Mouse (Mus musculus): ENCODE measurements around the gene Gtf2h3.
"Not testable (repeated sequence)": the region's sequence is repeated elsewhere in the genome, so short reads cannot be mapped to it uniquely, and the experiment has no call there.

Gtf2h3 gene

DNA sequence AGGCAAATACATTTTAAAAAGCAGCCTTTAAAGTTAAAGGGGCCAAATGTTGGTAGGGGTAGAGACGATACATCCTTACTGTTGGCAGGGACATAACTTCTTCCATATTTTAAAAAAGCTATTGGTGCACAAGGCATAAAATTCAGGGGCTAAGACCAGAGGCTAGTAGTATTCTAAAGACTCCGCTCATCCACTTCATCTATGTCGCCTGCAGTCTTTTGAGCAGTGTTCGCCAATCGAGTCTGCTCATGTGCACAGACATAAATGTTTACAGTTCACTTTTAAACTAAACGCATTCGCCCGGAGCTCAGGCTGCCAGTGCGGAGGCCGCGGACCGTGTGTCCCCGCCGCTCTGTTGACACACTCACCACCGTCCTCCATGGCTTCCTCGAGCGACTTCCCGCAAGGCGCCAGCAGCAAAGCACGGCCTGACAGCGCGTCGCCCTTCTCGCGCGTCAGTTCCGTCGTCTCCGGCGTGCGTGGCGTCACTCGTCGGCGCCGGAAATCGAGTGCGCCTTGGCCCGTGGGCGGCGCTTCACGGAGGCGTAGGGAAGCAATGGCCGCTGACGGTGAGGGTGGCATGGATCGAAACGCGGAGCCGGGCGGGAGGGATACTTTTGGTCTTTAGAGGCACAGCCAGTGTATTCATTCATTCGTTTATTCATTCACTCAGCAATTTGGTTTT, at the start of gene Gtf2h3, which contains the start of gene Eif2b1:
Gene Gtf2h3, plus strand, starts transcription at position 508 of the 685 bp plus-strand sequence.
Gene Eif2b1, minus strand, starts transcription at position 499 of the 685 bp plus-strand sequence.
- DNase-seq (ENCODE audit: low read depth, low spot score): peak; percentile 92

DNA sequence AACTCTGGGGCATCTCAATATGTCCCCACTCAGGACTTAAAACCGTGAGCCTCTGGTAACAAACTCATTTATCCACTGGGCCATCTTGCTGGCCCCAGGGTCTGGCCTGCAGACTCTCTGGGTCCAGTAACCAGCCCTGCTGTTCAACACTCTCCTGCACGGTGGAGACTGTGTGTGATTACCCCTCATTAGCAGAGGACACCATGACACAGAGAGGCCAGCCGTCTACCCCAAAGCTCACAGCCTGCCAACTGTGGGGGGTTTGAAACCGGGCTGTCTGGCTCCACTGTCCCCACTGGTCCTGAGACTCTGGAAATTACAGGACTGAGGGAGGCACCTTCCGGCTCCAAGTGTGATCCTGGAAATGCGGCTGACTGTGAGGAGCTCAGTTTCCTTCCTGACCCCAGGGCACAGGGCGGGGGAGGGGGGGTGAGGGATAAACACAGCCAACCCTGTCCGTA, 49.7 kb upstream of the Gtf2h3 start:
- no peak for DNase-seq (ENCODE audit: low read depth, low spot score)

DNA sequence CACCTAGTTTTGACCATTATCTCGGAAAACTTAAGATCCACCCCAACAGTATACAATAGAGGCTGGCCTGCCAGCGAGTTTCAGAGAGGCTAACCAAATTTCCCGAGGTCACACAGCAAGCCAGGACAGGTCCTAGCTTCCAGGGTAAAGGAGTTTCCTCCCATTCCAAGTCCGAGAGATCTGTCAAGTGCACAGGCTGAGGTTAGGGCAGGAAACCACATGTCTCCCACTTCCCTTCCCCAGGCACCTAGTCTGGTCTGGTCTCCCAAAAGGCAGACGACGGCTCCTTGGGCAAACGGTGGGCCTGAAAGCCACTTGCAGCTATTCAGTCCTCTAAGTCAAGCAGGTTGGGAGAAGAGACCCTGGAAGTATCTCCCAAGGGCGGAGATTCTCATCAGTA, 49.2 kb upstream of the Gtf2h3 start:
- no peak for DNase-seq (ENCODE audit: low read depth, low spot score)

DNA sequence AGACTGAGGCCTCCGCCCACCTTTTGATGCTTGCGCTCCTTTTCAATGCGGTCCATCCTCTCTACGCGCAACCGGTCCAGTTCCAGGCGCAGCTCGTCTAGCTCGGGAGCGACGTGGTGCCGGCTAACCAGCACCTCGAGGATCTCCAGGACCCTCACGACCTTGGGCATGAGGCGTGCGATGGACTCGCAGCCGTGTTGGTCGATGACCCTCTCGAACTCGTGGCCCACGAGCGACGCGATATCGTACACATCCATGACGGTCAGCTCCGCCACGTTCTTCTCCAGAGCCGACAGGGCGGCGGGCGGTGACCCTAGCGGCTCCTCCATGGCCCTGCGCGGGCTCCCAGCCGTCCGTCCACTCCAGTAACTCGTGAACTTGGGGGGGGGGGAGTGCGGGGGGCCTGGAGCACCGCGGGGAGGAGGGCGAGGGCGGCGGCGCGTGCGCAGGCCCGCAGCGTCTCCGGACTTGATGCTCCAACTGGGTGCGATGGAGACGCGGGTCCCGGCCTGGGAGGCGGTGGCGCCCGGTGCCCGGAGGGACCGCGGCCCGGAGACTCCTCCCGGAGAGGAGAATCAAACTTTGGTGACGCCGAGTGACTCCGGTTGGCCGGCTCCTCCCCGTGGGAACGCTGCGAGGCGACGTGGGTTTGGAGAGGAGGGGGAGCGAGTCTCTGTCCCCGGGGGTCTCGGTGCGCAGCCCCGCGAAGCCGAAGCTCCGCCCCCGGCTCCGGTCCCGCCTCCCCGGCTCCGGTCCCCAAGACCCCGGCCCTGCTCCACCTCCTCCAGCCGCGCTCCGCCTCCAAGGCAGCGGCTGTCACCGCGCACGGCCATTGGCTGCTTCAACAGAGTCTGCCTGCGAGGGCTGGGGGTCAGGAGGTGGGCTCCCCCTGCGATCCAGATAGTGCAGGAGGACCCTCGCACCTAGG, 48.0 kb upstream of the Gtf2h3 start, which contains the start of gene Rilpl1:
Gene Rilpl1, minus strand, starts transcription at position 737 of the 928 bp plus-strand sequence.
- peak; percentile 85 for DNase-seq (ENCODE audit: low read depth, low spot score)

DNA sequence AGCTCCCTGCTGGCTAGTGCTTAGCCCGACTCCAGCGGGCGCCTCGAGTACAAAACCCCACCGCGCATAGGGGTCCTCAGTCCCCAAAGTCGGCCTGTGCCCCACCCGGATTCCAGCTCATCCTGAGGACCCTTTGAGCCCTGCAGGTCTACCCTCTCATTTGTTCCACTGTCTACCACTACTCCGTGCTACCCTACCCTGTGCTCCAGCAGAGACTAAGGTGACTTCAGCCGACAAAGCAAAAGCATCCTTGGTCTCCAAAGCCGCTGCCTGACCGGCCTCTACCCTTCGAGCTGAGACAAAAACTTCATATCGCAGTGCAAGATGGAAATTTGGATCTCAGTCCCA, 47.4 kb upstream of the Gtf2h3 start:
- no peak for DNase-seq (ENCODE audit: low read depth, low spot score)

DNA sequence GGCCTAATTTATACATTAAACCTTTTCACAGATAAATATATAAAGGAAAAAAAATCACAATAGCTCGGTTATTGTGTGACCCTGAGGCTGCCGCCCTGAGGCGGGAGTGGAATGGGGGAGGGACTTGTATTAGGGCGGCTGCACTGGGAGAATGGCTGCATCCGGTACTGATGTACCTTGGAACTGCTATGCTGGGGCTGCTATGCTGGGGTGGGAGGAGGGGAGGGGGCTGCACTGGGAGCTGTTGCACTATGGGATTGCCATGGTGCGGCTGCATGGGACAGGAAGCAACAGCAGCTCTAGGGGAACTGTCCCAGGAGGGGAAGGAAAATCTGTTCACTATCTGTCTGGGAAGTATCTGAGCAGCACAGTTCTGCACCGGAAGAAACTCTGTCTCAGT, 46.5 kb upstream of the Gtf2h3 start:
- DNase-seq (ENCODE audit: low read depth, low spot score): no peak

DNA sequence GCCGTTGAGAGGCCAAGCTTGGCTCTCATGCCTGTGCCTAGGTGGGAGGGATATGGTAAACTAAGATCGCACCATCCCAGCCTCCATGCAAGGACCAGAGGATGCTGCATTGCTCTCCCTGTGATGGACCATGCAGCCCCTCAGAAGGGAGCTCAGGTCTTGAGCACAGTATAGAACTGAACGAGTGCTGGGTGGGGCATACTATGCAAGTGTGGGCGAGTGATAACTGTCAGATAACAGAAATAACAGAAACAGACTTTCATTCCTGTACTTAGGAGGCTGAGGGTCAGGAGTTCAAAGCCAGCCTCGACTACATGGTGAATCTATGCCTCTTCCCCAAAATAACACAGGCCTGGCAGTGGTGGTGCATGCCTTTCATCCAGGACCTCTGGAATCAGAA, 43.9 kb upstream of the Gtf2h3 start:
- no peak for DNase-seq (ENCODE audit: low read depth, low spot score)

DNA sequence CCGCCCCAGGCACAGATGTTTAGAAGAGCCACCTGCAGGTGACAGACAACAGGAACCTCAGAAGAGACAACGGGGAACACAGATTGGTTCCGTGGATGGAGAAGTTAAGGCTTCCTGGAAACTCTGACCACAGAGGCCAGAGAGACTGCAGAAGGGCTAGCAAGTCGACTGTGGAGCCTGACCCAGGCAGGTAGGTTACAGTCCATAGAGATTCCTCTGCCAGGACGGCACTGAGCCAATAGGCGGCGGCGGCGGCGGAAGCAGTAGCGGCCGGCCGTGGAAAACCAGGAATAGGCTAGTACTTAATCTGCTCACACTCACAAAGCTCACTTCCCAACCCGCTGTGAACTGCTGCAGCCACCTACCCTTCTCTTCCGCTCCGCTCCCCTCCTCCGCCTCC, 42.2 kb upstream of the Gtf2h3 start:
- DNase-seq (ENCODE audit: low read depth, low spot score): no peak

DNA sequence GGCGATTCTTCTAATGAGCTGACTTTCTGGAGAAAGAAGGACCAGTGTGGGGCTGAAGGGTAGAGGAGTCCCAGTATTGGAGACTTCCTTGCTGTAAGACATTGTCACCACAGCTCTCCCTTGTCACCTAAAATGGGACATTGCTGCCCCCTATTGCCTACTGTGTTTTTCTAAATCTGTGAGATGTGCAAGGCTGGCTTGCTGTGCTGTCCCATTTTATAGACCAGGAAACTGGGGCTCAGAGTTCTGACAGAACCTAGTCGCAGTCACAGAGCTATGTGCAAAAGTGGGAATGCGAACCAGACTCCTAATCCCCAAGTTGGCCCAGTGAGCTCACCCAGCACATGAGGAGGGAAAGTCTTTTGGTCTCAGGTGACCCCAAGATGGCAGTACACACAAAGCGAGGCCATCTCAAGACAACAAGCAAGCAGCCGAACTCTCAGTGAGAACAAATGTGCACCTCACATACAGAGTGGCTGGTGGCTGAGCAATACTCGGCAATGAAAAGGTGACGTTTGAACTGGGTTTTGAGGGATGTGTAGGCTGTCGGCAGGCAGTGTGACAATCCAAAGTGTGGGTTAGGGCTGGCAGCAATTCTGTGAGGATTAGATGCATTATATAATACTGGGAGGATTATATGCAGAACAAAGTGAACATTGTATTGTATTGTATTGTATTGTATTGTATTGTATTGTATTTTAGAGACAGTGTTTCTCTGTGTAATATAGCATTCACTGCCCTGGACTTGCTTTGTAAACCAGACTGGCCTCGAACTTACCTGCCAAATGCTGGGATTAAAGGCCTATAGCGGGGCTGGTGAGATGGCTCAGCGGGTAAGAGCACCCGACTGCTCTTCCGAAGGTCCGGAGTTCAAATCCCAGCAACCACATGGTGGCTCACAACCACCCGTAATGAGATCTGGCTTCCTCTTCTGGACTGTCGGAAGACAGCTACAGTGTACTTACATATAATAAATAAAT, 39.8 kb upstream of the Gtf2h3 start:
- no peak for DNase-seq (ENCODE audit: low read depth, low spot score)

DNA sequence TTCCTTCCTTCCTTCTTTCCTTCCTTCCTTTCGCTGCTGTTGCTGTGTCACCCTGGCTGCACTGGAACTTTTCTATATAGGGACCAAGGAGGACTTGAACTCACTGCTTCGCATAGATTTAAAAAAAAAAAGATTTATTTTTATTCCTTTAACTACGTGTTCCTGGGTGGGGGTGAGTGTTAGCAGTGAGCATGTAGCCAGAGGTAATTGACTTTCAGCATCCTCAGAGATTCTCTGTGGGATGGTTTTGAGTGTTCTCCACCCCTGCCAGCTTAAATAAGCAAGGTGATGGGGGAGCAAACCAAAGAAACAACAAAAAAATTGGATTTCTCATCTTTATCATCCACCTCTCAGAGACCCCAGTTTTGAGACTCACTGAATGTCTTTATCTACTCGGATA, 39.0 kb upstream of the Gtf2h3 start:
- no peak for DNase-seq (ENCODE audit: low read depth, low spot score)

DNA sequence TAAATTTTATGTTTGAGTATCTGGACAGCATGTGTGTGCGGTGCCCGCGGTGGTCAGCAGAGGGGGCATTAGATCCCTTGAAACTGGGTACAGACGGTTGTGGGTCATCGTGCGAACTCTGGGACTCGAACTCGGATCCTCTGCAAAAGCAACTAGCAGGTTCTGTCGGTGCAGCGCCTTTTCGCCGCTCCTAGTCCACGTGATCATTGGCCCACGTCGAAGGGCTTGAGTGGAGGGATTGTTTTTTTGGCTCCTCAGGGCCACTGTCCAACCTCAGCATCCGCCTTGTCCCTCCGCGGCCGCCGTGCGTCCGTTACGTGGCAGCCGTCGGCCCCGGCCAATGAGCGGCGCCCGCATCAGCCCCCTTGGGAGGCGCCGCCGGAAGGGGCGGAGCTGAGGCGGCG, 38.6 kb upstream of the Gtf2h3 start, which contains the start of gene Tmed2:
Gene Tmed2, plus strand, starts transcription at position 313 of the 404 bp plus-strand sequence.
- DNase-seq (ENCODE audit: low read depth, low spot score): peak; percentile 95

DNA sequence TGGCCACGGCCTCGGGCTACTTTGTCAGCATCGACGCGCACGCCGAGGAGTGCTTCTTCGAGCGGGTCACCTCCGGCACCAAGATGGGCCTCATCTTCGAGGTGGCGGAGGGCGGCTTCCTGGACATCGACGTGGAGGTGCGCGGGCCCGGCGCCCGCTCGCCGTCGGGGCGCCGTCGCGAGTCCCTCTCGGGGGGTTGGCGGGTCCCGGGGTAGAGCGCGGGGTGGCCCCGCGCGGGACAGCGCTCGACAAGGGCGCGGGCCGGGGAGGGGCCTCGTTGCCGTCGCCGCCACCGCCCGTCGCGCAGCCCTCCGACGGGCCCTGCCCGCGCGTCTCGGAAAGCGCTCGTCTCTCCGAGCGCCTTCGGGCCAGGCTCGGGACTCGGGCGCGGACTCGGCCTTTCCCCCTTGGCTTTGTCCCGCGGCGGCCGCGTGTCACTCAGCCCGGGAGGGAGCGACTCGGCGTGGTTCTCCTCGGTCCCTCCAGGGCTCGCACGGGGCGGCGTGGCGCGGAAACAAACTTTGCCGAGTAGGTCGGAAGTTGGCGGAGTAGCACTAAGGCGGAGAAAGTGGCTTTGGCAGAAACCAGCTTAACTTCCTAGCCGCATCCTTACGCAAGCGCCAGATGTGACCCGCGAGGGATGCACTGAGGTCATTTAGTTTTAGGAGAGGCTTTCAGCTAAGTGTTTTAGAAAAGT, 37.9 kb upstream of the Gtf2h3 start:
- DNase-seq (ENCODE audit: low read depth, low spot score): no peak

DNA sequence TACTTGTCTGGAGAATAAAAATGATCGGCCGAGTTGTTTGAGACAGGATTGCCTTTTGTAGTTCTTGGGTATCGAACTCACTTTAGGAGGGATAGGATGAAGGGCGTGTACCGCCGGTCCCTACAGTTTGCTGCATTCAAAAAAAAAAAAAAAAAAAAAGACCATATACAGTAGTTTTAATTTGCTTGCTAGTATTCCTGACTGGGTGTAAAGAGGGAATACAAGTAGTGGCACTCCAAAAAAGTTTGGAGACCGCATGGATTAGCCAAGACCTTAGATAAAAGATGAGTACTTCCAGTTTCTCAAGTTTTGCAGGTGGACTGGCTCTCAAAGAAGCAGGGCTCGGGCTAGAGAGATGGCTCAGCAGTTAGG, 37.4 kb upstream of the Gtf2h3 start:
- no peak for DNase-seq (ENCODE audit: low read depth, low spot score)

DNA sequence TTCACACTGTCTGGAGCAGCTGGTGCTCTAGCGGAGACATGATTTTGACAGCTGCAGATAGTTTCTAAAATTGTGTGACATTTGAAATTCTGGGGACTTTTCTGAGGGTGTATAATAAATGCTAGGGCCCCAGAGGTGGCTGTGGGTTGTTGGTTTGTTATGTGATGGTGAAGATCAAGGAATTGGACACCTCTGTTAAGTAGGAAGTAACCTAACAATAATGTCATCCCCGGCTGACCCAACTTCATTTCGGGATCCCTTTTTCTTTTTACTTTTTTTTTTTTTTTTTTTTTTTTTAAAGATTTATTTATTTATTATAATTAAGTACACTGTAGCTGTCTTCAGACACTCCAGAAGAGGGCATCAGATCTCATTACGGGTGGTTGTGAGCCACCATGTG, 28.2 kb upstream of the Gtf2h3 start:
- not testable (repeated sequence) for DNase-seq (ENCODE audit: low read depth, low spot score)

DNA sequence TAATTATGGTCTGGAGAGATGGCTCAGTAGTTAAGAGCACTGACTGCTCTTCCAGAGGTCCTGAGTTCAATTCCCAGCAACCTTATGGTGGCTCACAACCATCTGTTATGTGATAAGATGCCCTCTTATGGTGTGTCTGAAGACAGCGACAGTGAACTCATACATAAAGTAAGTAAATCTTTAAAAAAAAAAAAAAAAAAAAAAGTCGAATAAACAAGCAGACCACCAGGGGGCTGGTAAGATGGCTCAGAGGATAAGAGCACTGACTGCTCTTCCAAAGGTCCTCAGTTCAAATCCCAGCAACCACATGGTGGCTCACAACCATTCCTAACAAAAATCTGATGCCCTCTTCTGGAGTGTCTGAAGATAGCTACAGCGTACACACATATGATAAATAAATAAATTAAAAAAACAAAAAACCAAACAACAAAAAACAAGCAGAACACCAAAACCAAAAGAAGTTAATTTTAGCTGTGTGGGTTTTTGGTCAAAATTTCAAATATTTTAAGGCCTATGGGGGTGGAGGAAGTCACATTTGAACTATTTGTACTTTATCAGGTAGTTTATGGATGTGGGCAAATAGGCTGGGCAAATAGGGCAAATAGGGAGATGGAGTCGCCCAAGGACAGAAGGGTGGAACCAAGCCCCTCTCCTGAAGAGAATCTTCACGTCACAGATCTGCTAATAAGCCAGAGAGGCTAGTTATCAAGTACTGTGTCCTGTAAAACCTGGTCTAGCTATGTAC, 27.4 kb upstream of the Gtf2h3 start:
- not testable (repeated sequence) for DNase-seq (ENCODE audit: low read depth, low spot score)

DNA sequence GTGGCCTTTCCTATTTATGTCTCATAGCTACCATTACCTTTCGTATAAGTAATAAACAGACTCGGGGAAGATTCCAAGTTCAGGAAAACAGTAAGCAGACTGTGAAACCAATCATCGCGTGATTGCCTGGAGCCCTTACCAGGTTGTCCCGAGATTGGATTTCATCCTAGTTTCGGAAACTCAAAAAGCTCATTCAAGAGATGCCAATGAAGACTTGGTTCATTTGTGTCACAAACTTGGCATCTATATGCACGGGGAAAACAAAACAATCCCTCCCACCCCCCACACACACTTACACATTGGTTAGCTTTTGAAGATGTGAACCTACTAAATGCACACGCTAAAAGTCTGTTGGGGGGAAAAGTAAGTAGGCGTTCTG, 26.9 kb upstream of the Gtf2h3 start:
- no peak for DNase-seq (ENCODE audit: low read depth, low spot score)

DNA sequence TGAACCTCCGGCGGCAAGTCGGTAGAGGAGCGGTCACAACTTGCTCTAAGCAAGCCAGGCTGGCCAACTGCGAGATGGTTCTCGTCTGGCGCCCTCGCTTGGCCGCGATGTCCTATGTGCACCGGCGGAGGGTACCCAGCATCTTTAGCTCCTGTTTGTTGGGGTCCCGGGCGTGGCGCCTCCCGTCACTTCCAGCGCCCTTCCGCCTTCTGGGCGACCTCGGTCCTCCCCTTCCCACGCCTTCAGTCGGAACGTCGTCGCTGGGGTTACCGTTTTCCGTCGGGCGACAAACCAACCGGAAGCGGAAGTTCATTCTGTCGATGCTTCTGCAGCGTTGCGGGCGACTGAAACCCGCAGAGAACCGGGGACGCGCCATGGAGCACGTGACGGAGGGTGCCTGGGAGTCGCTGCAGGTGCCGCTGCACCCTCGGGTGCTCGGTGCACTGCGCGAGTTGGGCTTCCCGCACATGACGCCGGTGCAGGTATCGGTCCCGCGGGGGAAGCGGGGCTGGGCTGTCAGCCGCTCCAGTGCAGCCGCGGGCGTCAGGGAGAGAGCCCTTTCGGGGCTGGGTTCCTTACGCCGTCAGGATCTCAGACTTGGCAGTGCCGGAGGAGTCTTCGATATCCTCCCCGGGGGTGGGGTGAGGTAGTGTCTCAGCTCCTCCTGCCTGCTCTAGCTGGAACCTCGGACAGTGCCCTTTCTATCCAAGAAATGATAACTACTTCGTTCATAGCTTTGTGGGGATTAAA, 26.2 kb upstream of the Gtf2h3 start, which contains the start of gene Ddx55:
Gene Ddx55, plus strand, starts transcription at position 307 of the 750 bp plus-strand sequence.
- peak; percentile 93 for DNase-seq (ENCODE audit: low read depth, low spot score)

DNA sequence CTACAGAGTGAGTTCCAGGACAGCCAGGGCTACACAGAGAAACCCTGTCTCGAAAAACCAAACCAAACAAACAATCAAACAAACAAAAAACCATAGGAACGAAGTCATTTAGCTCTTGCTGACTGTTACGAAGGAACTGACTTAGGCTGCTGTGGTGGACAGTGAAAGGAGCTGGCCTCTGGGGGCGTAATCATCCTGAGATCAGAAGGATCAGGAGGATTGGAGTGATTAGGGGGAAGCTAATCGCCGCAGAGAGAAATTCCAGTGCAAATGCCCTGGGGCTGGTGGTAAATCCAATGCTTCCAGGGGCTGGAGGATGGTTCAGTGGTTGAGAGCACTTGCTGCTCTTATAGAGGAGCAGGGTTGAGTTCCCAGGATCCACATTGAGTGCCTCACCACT, 25.3 kb upstream of the Gtf2h3 start:
- DNase-seq (ENCODE audit: low read depth, low spot score): no peak

DNA sequence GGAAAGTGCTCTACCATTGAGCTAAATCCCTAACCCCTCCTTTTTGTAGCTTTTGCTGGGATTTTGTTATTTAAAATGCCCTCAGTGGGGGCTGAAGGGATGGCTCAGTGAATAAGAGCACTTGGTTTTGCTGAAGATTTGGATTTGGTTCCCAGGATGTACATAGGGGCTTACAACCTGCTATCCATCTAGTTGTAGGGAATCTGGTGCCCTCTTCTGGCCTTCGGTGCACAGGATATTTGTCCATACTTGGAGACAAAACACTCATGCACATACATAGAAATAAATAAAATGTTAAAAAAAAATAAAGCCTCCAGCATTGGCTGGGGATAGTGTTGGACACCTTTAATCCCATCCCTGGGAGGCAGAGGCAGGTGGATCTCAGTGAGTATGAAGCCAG, 23.8 kb upstream of the Gtf2h3 start:
- DNase-seq (ENCODE audit: low read depth, low spot score): no peak
